Mouse (Mus musculus) CD4-positive, CD25-positive, alpha-beta regulatory T cell, adult 2 months (primary cell): ENCODE measurements around the gene Naalad2.
"Not testable (repeated sequence)": the region's sequence is repeated elsewhere in the genome, so short reads cannot be mapped to it uniquely, and the experiment has no call there.

Source experiments
- DNase-seq: peaks from one replicate; pipeline ENCODE4 v3.0.0-alpha.2; 2012; ENCODE audit warnings: low read depth, low spot score

Naalad2 gene

GRCm38 (mm10) chr9:18402895-18403294 lies at the start of gene Naalad2:
TSS of gene Naalad2 (minus strand) at chr9:18402995.
- DNase-seq = not testable (repeated sequence)

GRCm38 (mm10) chr9:18431687-18432086 lies 28.9 kb upstream of the Naalad2 start:
- DNase-seq = no peak

GRCm38 (mm10) chr9:18430354-18430753 lies 27.6 kb upstream of the Naalad2 start, which contains the start of gene Mbd3l2:
TSS of gene Mbd3l2 (plus strand) at chr9:18430654.
- no peak for DNase-seq

GRCm38 (mm10) chr9:18412371-18412770 lies 9.6 kb upstream of the Naalad2 start:
- not testable (repeated sequence) for DNase-seq

- no peak for DNase-seq
Measured at GRCm38 (mm10) chr9:18404118-18404517, 1.3 kb upstream of the Naalad2 start, which contains the start of gene Ubtfl1. TSS of gene Ubtfl1 (plus strand) at chr9:18404418.

- DNase-seq = no peak
Measured at GRCm38 (mm10) chr9:18399629-18400028, 3.2 kb downstream of the Naalad2 start.

GRCm38 (mm10) chr9:18385782-18386181 lies 17.0 kb downstream of the Naalad2 start:
- no peak for DNase-seq

GRCm38 (mm10) chr9:18373026-18373425 lies 29.8 kb downstream of the Naalad2 start:
- not testable (repeated sequence) for DNase-seq

GRCm38 (mm10) chr9:18319990-18320389 lies 82.8 kb downstream of the Naalad2 start:
- DNase-seq = no peak

- no peak for DNase-seq
Measured at GRCm38 (mm10) chr9:18298301-18298700, 104.5 kb downstream of the Naalad2 start.

GRCm38 (mm10) chr9:18293026-18293781 lies 109.6 kb downstream of the Naalad2 start:
- DNase-seq = peak; percentile 23

GRCm38 (mm10) chr9:18292443-18292922 lies 110.3 kb downstream of the Naalad2 start:
- DNase-seq = peak; percentile 62

GRCm38 (mm10) chr9:18291571-18292429 lies 111.0 kb downstream of the Naalad2 start, which contains the start of gene Chordc1:
TSS of gene Chordc1 (plus strand) at chr9:18292125.
- peak; percentile 97 for DNase-seq

- DNase-seq = not testable (repeated sequence)
Measured at GRCm38 (mm10) chr9:18278693-18279092, 124.1 kb downstream of the Naalad2 start.

GRCm38 (mm10) chr9:18277497-18277896 lies 125.3 kb downstream of the Naalad2 start:
- DNase-seq = peak; percentile 59

- DNase-seq = no peak
Measured at GRCm38 (mm10) chr9:18276844-18277243, 126.0 kb downstream of the Naalad2 start.

GRCm38 (mm10) chr9:18275901-18276300 lies 126.9 kb downstream of the Naalad2 start:
- no peak for DNase-seq
